Mouse (Mus musculus): Measurements from ENCODE around the gene Kif26b. TPM values are rescaled to one million over a fixed set of nuclear protein-coding genes. Genes with fewer than 3 reads are reported as not detected.

Gene Kif26b
- polyA plus RNA-seq, 1 experiment from 2014 or later, result 4.9 TPM

DNA sequence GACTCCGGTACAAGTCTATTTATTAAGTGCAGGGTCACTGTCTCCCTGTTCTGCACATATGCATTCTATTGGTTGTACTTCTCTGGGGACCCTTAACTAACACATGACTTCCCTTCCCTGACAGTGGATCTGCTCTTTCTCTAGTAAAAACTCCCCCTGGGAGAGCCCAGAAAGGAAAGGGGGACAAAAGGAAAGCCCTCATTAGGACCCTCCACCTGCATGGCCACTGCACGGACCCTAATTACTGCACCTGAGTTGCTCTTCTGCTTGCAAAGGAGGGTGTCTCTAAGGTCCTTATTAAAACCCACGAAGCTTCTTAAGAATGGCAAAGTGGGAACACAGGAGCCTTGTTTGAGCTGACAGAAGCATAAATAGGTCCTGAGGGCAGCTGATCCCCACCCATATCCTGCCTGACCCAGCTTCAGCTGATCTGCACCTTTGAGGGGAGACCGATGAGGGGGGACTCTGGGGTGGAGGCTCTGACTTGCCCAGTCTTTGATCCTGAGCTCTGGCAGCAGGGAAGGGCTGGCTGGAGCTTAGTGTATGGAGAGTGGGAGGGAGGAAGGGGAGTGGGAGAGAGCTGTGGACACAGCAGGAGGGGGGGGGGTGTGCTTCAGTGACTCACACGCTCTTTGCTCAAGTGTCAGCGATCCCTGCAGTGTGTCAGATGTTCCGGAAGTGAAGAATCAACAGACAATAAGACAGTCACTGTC, 413.5 kb downstream of the Kif26b start:
- no peaks in the 10 kb centered on the region for H3K36me3 ChIP-seq
- no peak overlapping the region for H3K9ac ChIP-seq
- H3K27ac ChIP-seq, result no peak overlapping the region
- H3K4me1 ChIP-seq (replicated peaks), result peaks cover 4% of the 10 kb centered on the region
- H3K9me3 ChIP-seq, result no peaks in the 10 kb centered on the region
- H3K4me3 ChIP-seq (replicated peaks), result no peak overlapping the region
- H3K27me3 ChIP-seq (replicated peaks), result no peaks in the 10 kb centered on the region
- H3K4me2 ChIP-seq (replicated peaks), result no peak overlapping the region
- peak; percentile 49 for ATAC-seq
- WGBS, result 31% methylated on average over 7 of the region's 7 CpGs

DNA sequence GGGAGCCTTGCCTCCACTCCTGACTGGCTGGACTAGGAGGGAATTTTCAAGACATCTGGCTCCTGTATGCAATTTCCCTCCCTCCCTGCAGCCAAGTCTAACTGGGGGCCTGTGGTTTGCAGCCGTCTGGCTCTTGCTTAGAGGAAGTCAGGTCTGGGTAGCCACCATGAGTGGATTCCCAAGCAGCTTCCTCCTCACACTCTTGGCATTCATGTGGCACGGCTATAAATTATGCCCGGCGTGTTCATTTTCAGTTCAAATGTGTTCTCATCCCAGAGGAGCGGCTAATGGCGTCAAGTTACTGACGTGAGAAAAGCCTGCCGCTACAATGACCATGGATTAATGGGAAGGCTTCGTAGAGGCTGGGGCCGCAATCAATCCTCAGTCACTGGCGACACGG, 424.0 kb downstream of the Kif26b start:
- Histone ChIP-seq H3K9me3 (no peaks in the 10 kb centered on the region), H3K4me2 (replicated peaks) (no peak overlapping the region), H3K9ac (no peak overlapping the region), H3K27ac (no peak overlapping the region), H3K4me3 (replicated peaks) (no peak overlapping the region), H3K27me3 (replicated peaks) (no peaks in the 10 kb centered on the region), H3K4me1 (replicated peaks) (no peaks in the 10 kb centered on the region), H3K36me3 (no peaks in the 10 kb centered on the region)
- WGBS, result 53% methylated on average over 12 of the region's 12 CpGs
- no peak for ATAC-seq

DNA sequence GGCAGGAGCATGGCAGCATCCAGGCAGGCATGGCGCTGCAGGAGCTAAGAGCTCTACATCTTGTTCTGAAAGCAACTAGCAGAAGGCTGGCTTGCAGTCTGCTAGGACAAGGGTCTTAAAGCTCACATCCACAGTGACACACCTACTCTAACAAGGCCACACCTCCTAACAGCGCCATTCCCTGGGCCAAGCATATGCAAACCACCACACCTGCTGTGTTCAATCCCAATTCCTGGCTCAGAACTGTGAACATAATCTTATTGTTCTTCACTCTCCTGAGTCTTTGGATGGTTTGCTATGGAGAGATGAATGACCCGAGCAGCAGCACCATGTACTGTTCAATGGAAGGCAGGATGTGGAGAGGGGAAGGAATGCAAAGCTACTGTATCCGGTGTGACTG, 429.7 kb downstream of the Kif26b start:
- Histone ChIP-seq H3K36me3 (no peaks in the 10 kb centered on the region), H3K9me3 (no peaks in the 10 kb centered on the region), H3K4me3 (replicated peaks) (no peak overlapping the region), H3K4me2 (replicated peaks) (no peak overlapping the region), H3K27me3 (replicated peaks) (no peaks in the 10 kb centered on the region), H3K27ac (no peak overlapping the region), H3K9ac (no peak overlapping the region), H3K4me1 (replicated peaks) (0 out of 2 replicates have a peak, but pooled peaks cover 7% of the 10 kb centered on the region)
- no peak for ATAC-seq
- WGBS, result 88% methylated on average over 4 of the region's 4 CpGs

DNA sequence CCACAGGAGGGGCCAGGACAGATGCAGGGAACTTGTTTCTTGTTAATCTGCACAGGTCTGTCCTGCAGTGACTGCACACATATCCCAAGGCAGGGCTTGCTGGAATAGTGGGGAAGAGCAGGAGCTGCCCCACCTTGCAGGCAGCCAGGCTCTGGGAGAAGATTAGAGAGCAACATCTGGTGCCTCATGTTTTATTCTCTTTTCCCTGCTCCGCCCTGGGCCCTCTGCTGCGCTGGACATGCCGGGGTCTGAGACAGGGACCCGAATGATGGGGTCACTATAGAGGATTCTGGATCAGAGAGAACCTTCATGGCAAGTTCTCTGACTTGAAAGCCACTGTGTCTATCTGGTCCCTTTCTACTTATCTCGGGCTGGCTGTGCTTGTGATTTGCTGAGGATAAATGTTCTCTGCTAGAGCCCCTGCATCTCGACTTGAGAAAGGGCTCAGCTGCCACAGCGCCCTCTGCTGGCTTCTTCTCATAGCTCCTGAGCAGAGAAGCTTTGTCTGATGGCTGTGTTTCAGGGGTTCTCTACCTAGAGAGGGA, 431.2 kb downstream of the Kif26b start:
- H3K4me2 ChIP-seq (replicated peaks), result no peak overlapping the region
- peak; percentile 45; the same call in 1 of the 2 replicates for ATAC-seq
- 0 out of 2 replicates have a peak, but pooled peaks cover 7% of the 10 kb centered on the region for H3K4me1 ChIP-seq (replicated peaks)
- no peaks in the 10 kb centered on the region for H3K27me3 ChIP-seq (replicated peaks)
- no peak overlapping the region for H3K9ac ChIP-seq
- WGBS, result 38% methylated on average over 7 of the region's 7 CpGs
- H3K36me3 ChIP-seq, result no peaks in the 10 kb centered on the region
- no peak overlapping the region for H3K27ac ChIP-seq
- no peaks in the 10 kb centered on the region for H3K9me3 ChIP-seq
- H3K4me3 ChIP-seq (replicated peaks), result no peak overlapping the region

DNA sequence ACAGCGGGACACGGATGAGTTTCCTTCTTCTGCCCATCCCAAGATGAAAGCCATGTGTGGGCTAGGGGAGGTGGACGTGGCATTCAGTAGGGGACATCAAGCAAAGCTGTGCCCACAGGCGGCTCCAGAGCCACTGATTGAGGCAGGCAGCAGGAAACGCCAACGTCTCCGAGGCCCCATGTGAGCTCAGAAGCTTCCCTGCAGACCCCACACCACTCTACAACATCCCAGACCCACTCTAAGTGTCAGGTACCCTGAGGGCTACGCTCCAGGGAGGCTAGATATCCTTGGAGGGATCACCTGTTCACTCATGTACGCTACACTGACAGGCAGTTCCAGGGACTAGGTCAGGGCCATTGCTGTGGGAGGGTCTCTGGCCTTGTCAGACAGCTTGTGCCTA, 432.7 kb downstream of the Kif26b start:
- no peak overlapping the region for H3K4me2 ChIP-seq (replicated peaks)
- H3K36me3 ChIP-seq, result no peaks in the 10 kb centered on the region
- WGBS, result 78% methylated on average over 9 of the region's 9 CpGs
- H3K27me3 ChIP-seq (replicated peaks), result no peaks in the 10 kb centered on the region
- H3K9me3 ChIP-seq, result no peaks in the 10 kb centered on the region
- H3K27ac ChIP-seq, result no peak overlapping the region
- H3K4me1 ChIP-seq (replicated peaks), result 0 out of 2 replicates have a peak, but pooled peaks cover 7% of the 10 kb centered on the region
- no peak overlapping the region for H3K9ac ChIP-seq
- ATAC-seq, result no peak
- no peak overlapping the region for H3K4me3 ChIP-seq (replicated peaks)

DNA sequence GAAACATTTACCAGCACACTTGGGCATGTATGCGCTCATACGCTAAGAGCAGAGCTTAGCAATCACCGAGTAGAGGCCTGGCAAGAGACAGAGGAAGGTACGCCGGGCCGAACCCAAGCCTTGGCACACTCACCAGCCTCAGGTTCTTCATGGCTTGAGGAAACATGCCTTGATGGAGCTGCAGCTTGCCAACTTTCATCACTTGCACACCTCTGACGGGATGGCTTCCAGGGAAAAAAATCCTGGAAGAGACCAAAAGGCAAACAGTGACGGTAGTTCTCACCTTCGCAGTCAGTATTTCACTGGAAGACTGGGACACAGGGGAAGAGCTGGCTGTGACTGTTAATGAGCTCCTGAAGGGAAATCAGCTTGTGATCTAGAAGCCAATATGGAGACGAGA, 443.1 kb downstream of the Kif26b start:
- no peak overlapping the region for H3K4me2 ChIP-seq (replicated peaks)
- H3K9ac ChIP-seq, result no peak overlapping the region
- ATAC-seq, result no peak
- no peaks in the 10 kb centered on the region for H3K9me3 ChIP-seq
- H3K36me3 ChIP-seq, result no peaks in the 10 kb centered on the region
- H3K4me1 ChIP-seq (replicated peaks), result no peaks in the 10 kb centered on the region; the same call in 1 of the 2 replicates
- no peaks in the 10 kb centered on the region for H3K27me3 ChIP-seq (replicated peaks)
- H3K4me3 ChIP-seq (replicated peaks), result no peak overlapping the region
- H3K27ac ChIP-seq, result no peak overlapping the region
- WGBS, result 92% methylated on average over 10 of the region's 10 CpGs

DNA sequence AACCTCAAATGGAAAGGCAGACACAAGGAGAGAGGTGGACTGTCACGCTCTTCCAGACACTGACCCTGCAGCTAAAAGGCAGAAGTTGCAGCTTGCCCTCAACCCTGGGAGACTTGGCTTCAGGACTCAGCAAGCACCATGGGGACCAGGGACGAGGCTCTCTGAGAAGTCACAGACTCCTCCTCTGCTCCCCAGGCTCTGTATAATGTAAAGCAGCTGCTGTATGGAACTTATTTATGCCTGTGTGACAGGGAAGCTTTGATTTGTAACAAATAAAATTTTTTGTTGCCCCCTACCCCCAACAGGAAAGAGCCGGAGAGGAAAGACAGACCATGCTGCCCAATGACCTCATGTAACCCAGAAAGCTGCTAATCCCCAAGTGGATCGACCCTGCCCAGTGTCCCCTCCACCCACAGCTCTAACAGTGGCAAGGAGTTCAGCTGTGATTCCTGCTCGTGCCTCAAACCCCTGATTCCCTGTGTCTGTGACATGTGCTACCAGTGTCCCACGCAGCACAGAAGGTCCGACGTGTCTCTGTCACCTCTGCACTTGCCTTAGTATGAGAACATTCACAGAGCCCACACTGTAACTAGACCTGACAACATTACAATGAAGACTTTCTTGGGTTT, 449.8 kb downstream of the Kif26b start:
- no peak overlapping the region for H3K4me2 ChIP-seq (replicated peaks)
- H3K27me3 ChIP-seq (replicated peaks), result no peaks in the 10 kb centered on the region
- H3K36me3 ChIP-seq, result no peaks in the 10 kb centered on the region
- ATAC-seq, result peak; percentile 53; the same call in 1 of the 2 replicates
- no peaks in the 10 kb centered on the region for H3K9me3 ChIP-seq
- peaks cover 6% of the 10 kb centered on the region; the same call in 1 of the 2 replicates for H3K4me1 ChIP-seq (replicated peaks)
- H3K4me3 ChIP-seq (replicated peaks), result no peak overlapping the region
- WGBS, result 40% methylated on average over 8 of the region's 8 CpGs
- no peak overlapping the region for H3K9ac ChIP-seq
- H3K27ac ChIP-seq, result peak overlapping the region; percentile 32; the same call in 1 of the 2 replicates

DNA sequence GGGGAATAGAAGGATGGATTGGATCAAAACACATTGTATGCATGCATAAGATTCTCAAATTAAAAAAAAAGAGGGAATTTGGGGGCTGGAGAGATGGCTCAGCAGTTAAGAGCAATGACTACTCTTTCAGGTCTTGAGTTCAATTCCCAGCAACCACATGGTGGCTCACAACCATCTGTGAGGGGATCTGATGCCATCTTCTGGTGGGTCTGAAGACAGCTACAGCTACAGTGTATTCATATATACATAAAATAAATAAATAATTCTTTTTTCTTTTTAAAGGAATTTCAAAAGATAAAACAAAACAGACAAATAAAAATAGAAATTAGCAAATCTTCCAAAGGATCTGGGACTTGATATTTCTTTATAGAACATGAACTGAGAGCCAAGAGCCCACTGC, 451.3 kb downstream of the Kif26b start:
- Histone ChIP-seq H3K4me1 (replicated peaks) (peaks cover 6% of the 10 kb centered on the region; the same call in 1 of the 2 replicates), H3K9me3 (no peaks in the 10 kb centered on the region), H3K9ac (no peak overlapping the region), H3K36me3 (no peaks in the 10 kb centered on the region), H3K27ac (no peak overlapping the region), H3K4me2 (replicated peaks) (no peak overlapping the region), H3K27me3 (replicated peaks) (no peaks in the 10 kb centered on the region), H3K4me3 (replicated peaks) (no peak overlapping the region)
- no peak for ATAC-seq

DNA sequence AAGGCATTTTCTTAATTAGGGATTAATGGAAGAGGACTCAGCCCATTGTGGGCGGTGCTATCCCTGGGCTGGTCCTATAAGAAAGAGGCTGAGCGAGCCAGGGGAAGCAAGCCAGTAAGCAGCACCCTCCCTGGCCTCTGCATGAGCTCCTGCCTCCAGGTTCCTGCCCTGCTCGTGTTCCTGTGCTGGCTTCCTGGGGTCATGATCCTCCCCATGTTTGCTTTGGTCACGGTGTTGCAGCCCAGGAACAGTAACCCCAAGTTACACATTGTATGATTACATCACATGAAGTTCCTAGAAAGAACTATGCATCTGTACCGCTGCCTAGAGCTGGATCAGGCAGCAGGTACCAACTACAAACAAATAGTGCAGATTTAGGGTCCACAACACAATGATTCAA, 452.7 kb downstream of the Kif26b start:
- Histone ChIP-seq H3K36me3 (no peaks in the 10 kb centered on the region), H3K27me3 (replicated peaks) (no peaks in the 10 kb centered on the region), H3K27ac (no peak overlapping the region), H3K4me3 (replicated peaks) (no peak overlapping the region), H3K4me2 (replicated peaks) (no peak overlapping the region), H3K9me3 (no peaks in the 10 kb centered on the region), H3K4me1 (replicated peaks) (peaks cover 6% of the 10 kb centered on the region; the same call in 1 of the 2 replicates), H3K9ac (no peak overlapping the region)
- WGBS, result 80% methylated on average over 5 of the region's 5 CpGs
- ATAC-seq, result no peak

DNA sequence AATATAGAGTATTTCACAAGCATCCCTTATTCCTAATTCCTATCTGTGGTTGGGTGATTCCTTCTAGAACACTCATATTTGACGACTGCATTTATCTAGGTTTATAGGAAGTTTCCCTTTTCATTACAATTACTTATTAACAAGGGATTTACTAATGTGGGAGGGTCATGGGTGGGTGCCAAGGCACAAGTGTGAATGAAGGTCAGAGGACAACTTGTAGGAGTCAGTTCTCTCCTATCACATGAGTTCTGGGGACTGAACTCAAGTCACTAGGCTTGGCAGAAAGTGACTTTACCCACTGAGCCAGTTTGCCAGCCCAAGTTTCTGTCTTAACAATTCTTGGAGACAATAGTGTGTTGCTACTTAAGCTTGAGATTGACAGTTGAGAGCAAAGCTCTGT, 459.3 kb downstream of the Kif26b start:
- no peak overlapping the region for H3K9ac ChIP-seq
- no peak overlapping the region for H3K4me2 ChIP-seq (replicated peaks)
- no peak overlapping the region for H3K4me3 ChIP-seq (replicated peaks)
- ATAC-seq, result no peak
- H3K27me3 ChIP-seq (replicated peaks), result no peaks in the 10 kb centered on the region
- WGBS, result 64% methylated on average over 1 of the region's 1 CpGs
- no peak overlapping the region for H3K27ac ChIP-seq
- no peaks in the 10 kb centered on the region for H3K9me3 ChIP-seq
- no peaks in the 10 kb centered on the region for H3K36me3 ChIP-seq
- H3K4me1 ChIP-seq (replicated peaks), result no peaks in the 10 kb centered on the region
